Mouse (Mus musculus): Measurements from ENCODE around the gene Try4. TPM values are rescaled to one million over a fixed set of nuclear protein-coding genes. Genes with fewer than 3 reads are reported as not detected.
"Not testable (repeated sequence)": the region's sequence is repeated elsewhere in the genome, so short reads cannot be mapped to it uniquely, and the experiment has no call there.

Try4 gene
- not detected for total RNA-seq (2021)

DNA sequence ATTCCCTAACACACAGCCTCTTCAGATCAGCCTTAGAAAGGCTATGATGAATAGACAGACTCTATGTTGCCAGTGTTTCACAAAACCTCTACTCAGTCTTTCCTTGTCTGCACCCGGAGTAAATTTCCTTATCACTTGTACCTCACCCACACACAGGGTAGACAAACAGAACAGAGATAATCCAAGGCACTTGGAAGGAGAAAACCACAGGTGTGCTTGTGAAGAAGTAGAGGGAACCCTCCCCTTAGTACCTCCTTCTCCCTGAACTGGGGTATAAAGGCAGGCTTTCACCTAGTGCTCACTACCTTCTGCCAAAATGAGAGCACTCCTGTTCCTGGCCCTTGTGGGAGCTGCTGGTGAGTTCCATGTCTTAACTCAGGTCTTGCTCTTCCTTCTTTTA is at the start of gene Try4:
TSS of gene Try4 (plus strand) at position 301 of the 400 bp plus-strand sequence.
- DNase-seq (ENCODE audit: extremely low spot score in 1 of 2, low spot score in 1 of 2) = no peak

DNA sequence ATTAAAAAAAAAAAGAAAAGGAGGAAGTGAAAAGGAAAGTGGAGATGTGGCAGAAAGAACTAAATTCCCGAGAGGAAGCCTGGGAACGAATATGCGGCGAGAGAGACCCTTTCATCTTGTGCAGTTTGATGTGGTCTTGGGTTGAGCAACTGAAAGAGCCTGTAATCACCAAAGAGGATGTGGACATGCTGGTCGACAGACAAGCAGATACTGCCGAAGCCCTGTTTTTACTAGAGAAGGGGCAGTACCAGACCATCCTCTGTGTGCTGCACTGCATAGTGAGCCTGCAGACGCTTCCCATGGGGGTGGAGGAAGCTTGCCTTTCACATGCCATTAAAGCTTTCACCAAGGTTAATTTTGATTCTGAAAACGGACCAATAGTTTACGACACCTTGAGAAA is 48.8 kb upstream of the Try4 start:
- DNase-seq (ENCODE audit: extremely low spot score in 1 of 2, low spot score in 1 of 2) = not testable (repeated sequence)

GRCm38 (mm10) chr6:41256424-41256823 is 45.6 kb upstream of the Try4 start:
- no peak for DNase-seq (ENCODE audit: extremely low spot score in 1 of 2, low spot score in 1 of 2)

- no peak for DNase-seq (ENCODE audit: extremely low spot score in 1 of 2, low spot score in 1 of 2)
These were observed 44.6 kb upstream of the Try4 start for GRCm38 (mm10) chr6:41257432-41257831.

- no peak for DNase-seq (ENCODE audit: extremely low spot score in 1 of 2, low spot score in 1 of 2)
These were observed 39.3 kb upstream of the Try4 start for GRCm38 (mm10) chr6:41262796-41263195.

DNA sequence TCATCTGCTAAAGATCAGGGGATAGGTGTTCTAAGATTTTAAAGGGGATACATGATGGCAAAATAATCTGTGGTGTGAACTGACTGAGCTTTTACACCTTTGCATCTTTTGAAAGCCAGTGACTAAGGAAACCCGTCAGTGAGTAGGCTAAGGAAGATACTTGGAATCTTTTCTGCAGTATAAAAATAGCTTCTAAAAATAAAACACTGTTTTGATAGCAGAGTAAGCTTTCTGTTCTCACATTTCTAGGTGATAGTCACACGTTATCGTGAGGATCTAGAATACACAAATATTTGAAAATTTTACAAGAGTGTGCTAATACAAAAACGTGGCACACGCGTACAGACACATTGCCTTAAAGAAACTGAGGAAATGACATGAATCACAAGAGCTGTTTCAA is 35.9 kb upstream of the Try4 start:
- no peak for DNase-seq (ENCODE audit: extremely low spot score in 1 of 2, low spot score in 1 of 2)

- DNase-seq (ENCODE audit: extremely low spot score in 1 of 2, low spot score in 1 of 2) = no peak
These were observed 3.8 kb upstream of the Try4 start for GRCm38 (mm10) chr6:41298255-41298654.

GRCm38 (mm10) chr6:41316741-41317140 is 14.7 kb downstream of the Try4 start, which contains the start of gene Try5:
Try5 (minus strand) TSS chr6:41316841.
- DNase-seq (ENCODE audit: extremely low spot score in 1 of 2, low spot score in 1 of 2) = not testable (repeated sequence)

DNA sequence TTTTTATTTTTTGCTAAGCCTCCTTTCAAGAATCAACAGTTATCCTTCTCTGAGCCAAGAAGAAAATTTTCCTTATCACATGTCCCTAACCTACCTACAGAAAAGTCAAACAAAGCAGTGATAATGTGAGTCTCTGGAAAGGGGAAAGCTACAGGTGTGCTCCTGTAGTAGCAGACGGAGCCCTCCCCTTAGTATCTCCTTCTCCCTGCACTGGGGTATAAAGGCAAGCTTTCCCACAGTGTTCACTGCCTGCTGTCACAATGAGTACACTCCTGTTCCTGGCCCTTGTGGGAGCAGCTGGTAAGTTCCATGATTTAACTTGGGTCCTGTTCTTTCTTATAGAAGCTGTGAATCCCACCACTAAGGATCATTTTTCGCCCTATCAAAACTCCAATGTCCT is 51.9 kb downstream of the Try4 start, which contains the start of gene Try10:
TSS of gene Try10 (plus strand) at position 174 of the 400 bp plus-strand sequence.
- DNase-seq (ENCODE audit: extremely low spot score in 1 of 2, low spot score in 1 of 2) = no peak

Other genes starting within 250 kb of the Try4 start
- gene Try5, start 14.6 kb downstream of the Try4 start, total RNA-seq (2021) = not detected
- not detected for gene Try10, start 51.8 kb downstream of the Try4 start, total RNA-seq (2021)
- gene Prss3, start 75.4 kb downstream of the Try4 start, total RNA-seq (2021) = not detected
- not detected for gene Gm5771, start 90.1 kb downstream of the Try4 start, total RNA-seq (2021)
- not detected for gene Gm10334, start 143.9 kb downstream of the Try4 start, total RNA-seq (2021)
- gene Prss1, start 156.7 kb downstream of the Try4 start, total RNA-seq (2021) = not detected
- gene Prss2, start 219.5 kb downstream of the Try4 start, total RNA-seq (2021) = not detected

Measured in layer of hippocampus, postnatal 25 days (tissue).